In genomic region chr5:134551233-134552109, GRCm38 (mm10) we compare ENCODE assay signal across 7 mouse cellular contexts. TPM values are rescaled to one million over a fixed set of nuclear protein-coding genes. Genes with fewer than 3 reads are reported as not detected.
DNase-seq lines count a peak whose midpoint lies in the region; ATAC-seq and TF ChIP-seq lines count a peak whose summit lies in the region.

No protein-coding gene starts in this region.

- peaks cover 13% of the 10 kb centered on the region for H3K4me1 ChIP-seq in G1E (ENCODE audit: insufficient read depth, low read depth, low read length)
- H3K4me1 ChIP-seq in embryonic fibroblast, embryonic 13.5 days (ENCODE audit: control insufficient read depth, insufficient read depth, low read length): peaks cover 12% of the 10 kb centered on the region
- peaks cover 19% of the 10 kb centered on the region for H3K4me1 ChIP-seq in heart, embryonic 16.5 days (ENCODE audit: control insufficient read depth, insufficient read depth, low read length)
- peaks cover 22% of the 10 kb centered on the region for H3K4me1 ChIP-seq in lung, embryonic 14.5 days (ENCODE audit: insufficient read depth)
- peaks cover 45% of the 10 kb centered on the region for H3K4me1 ChIP-seq in olfactory bulb, adult 2 months (ENCODE audit: control insufficient read depth, insufficient read depth, low read length)

- H3K27me3 ChIP-seq in G1E (ENCODE audit: insufficient read depth, low read length): peaks cover 30% of the 10 kb centered on the region
- H3K27me3 ChIP-seq in heart, embryonic 16.5 days (ENCODE audit: control insufficient read depth, insufficient read depth, low read length): peaks cover 2% of the 10 kb centered on the region; the same call in 1 of the 2 replicates
- H3K27me3 ChIP-seq in lung, embryonic 14.5 days (ENCODE audit: insufficient read depth, low read length): no peaks in the 10 kb centered on the region

- no peaks in the 10 kb centered on the region for H3K9me3 ChIP-seq in G1E (replicated peaks)
- H3K9me3 ChIP-seq in heart, embryonic 16.5 days (replicated peaks; ENCODE audit: control insufficient read depth, low read length): no peaks in the 10 kb centered on the region
- no peaks in the 10 kb centered on the region for H3K9me3 ChIP-seq in lung, embryonic 14.5 days (ENCODE audit: low read depth, low read length)

- TF ChIP-seq POLR2A in embryonic fibroblast, embryonic 13.5 days (IDR thresholded peaks at IDR 0.05; ENCODE audit: low read depth, low read length): peak; percentile 48
- TF ChIP-seq POLR2A in olfactory bulb, adult 2 months (IDR thresholded peaks at IDR 0.05; ENCODE audit: insufficient read depth, low read depth, low read length): no peak

- H3K27ac ChIP-seq in embryonic fibroblast, embryonic 13.5 days (ENCODE audit: insufficient read depth, low read length): peak overlapping the region; percentile 98
- H3K27ac ChIP-seq in heart, embryonic 16.5 days (ENCODE audit: low read length): peak overlapping the region; percentile 93
- peak overlapping the region; percentile 96 for H3K27ac ChIP-seq in lung, embryonic 14.5 days (ENCODE audit: low read depth)
- peak overlapping the region; percentile 97 for H3K27ac ChIP-seq in olfactory bulb, adult 2 months (ENCODE audit: insufficient read depth, low read depth, low read length)

- H3K4me3 ChIP-seq in G1E (ENCODE audit: low read depth, low read length): peak overlapping the region; percentile 67
- H3K4me3 ChIP-seq in embryonic fibroblast, embryonic 13.5 days (ENCODE audit: insufficient read depth, low read length): peak overlapping the region; percentile 88
- H3K4me3 ChIP-seq in heart, embryonic 16.5 days (ENCODE audit: low read length): peak overlapping the region; percentile 89
- H3K4me3 ChIP-seq in lung, embryonic 14.5 days (ENCODE audit: low read depth, low read length): peak overlapping the region; percentile 83
- H3K4me3 ChIP-seq in olfactory bulb, adult 2 months (ENCODE audit: insufficient read depth, low read depth, low read length): peak overlapping the region; percentile 93

- TF ChIP-seq CTCF in G1E (IDR thresholded peaks at IDR 0.05; ENCODE audit: low read depth, low read length): no peak
- TF ChIP-seq CTCF in embryonic fibroblast, embryonic 13.5 days (IDR thresholded peaks at IDR 0.05; ENCODE audit: borderline replicate concordance, insufficient read depth, low read length): no peak
- no peak for TF ChIP-seq CTCF in lung, embryonic 14.5 days (IDR thresholded peaks at IDR 0.05; ENCODE audit: low read depth)
- no peak for TF ChIP-seq CTCF in olfactory bulb, adult 2 months (IDR thresholded peaks at IDR 0.05; ENCODE audit: insufficient read depth, low read depth, low read length)

- no peaks in the 10 kb centered on the region for H3K36me3 ChIP-seq in G1E (replicated peaks)
- no peaks in the 10 kb centered on the region for H3K36me3 ChIP-seq in heart, embryonic 16.5 days (ENCODE audit: control insufficient read depth, insufficient read depth)
- no peaks in the 10 kb centered on the region for H3K36me3 ChIP-seq in lung, embryonic 14.5 days (ENCODE audit: insufficient read depth)

- no peak for ATAC-seq in G1E (ENCODE audit: extremely low read depth, insufficient number of reproducible peaks, low FRiP score, poor library complexity, severe bottlenecking)
- no peak; the same call in 1 of the 2 replicates for ATAC-seq in heart, embryonic 16.5 days (replicated peaks; ENCODE audit: extremely low read depth, insufficient read depth, low FRiP score)
- peak; percentile 8; the same call in 1 of the 2 replicates for ATAC-seq in lung, embryonic 14.5 days (ENCODE audit: insufficient read depth)

- H3K4me2 ChIP-seq in heart, embryonic 16.5 days (ENCODE audit: low read depth, low read length): peak overlapping the region; percentile 84
- peak overlapping the region; percentile 77 for H3K4me2 ChIP-seq in lung, embryonic 14.5 days

- H3K9ac ChIP-seq in heart, embryonic 16.5 days (ENCODE audit: low read length): peak overlapping the region; percentile 92
- H3K9ac ChIP-seq in lung, embryonic 14.5 days: peak overlapping the region; percentile 89

- DNase-seq in G1E (ENCODE audit: low spot score): no peak
- DNase-seq in adrenal gland, postnatal 36 days: peak; percentile 35 to 59
- DNase-seq in kidney, postnatal 10 days: peak; percentile 73
- peak; percentile 63 for DNase-seq in lung, embryonic 14.5 days

- WGBS in heart, embryonic 16.5 days: 3% methylated on average over 51 of the region's 52 CpGs
- under 1% methylated on average over 52 of the region's 52 CpGs for WGBS in lung, embryonic 14.5 days
- WGBS in olfactory bulb, adult 2 months: 1% methylated on average over 52 of the region's 52 CpGs

RNA-seq across cellular contexts. Expression of gene Clip2, which starts 0.8 kb away (rescaled TPM):
- 0.53 TPM in 1 of 2 replicates, not detected in the other for total RNA-seq in G1E (2014; fragmentation: Nextera tagmentation)
- total RNA-seq in G1E (2017): 0.12 and 0.38 TPM in 2 replicates
- polyA plus RNA-seq in G1E (2012): 0.28 and 0.33 TPM in 2 replicates
- total RNA-seq in adrenal gland, postnatal 36 days (2021): 10 to 100 TPM; 15.1 to 21.0 TPM
- 20.3 and 25.6 TPM in 2 replicates for polyA plus RNA-seq in embryonic fibroblast, embryonic 13.5 days (2011; ENCODE audit: insufficient read length, low read depth, missing spikeins)
- 1.4 TPM in 2 replicates for polyA plus RNA-seq in heart, embryonic 16.5 days (2015; fragmentation: Nextera tagmentation; extraction: Ambion mirVana)
- polyA plus RNA-seq in lung, embryonic 14.5 days (2014; fragmentation: Nextera tagmentation; extraction: Ambion mirVana): 5.8 and 6.6 TPM in 2 replicates
- polyA plus RNA-seq in olfactory bulb, adult 2 months (2012; ENCODE audit: insufficient read depth, insufficient read length, low replicate concordance, missing spikeins): not detected in 2 replicates

RNA-seq across cellular contexts. Expression of gene Syna, which starts 8.5 kb away (rescaled TPM):
- total RNA-seq in G1E (2014; fragmentation: Nextera tagmentation) (not detected in 2 replicates), G1E (2017) (0.11 TPM in 1 of 2 replicates, not detected in the other)
- polyA plus RNA-seq in G1E (2012): not detected in 2 replicates
- total RNA-seq in adrenal gland, postnatal 36 days (2021): not detected
- polyA plus RNA-seq in embryonic fibroblast, embryonic 13.5 days (2011; ENCODE audit: insufficient read length, low read depth, missing spikeins): 0.40 TPM in 1 of 2 replicates, not detected in the other
- polyA plus RNA-seq in heart, embryonic 16.5 days (2015; fragmentation: Nextera tagmentation; extraction: Ambion mirVana): not detected in 2 replicates
- polyA plus RNA-seq in lung, embryonic 14.5 days (2014; fragmentation: Nextera tagmentation; extraction: Ambion mirVana): not detected in 2 replicates
- polyA plus RNA-seq in olfactory bulb, adult 2 months (2012; ENCODE audit: insufficient read depth, insufficient read length, low replicate concordance, missing spikeins): not detected in 2 replicates

RNA-seq across cellular contexts. Expression of gene Rfc2, which starts 29.7 kb away (rescaled TPM):
- 230 and 241 TPM in 2 replicates for total RNA-seq in G1E (2014; fragmentation: Nextera tagmentation)
- total RNA-seq in G1E (2017): 259 and 301 TPM in 2 replicates
- 72.9 and 85.2 TPM in 2 replicates for polyA plus RNA-seq in G1E (2012)
- 10 to 100 TPM; 48.2 to 49.4 TPM for total RNA-seq in adrenal gland, postnatal 36 days (2021)
- 64.6 and 81.8 TPM in 2 replicates for polyA plus RNA-seq in embryonic fibroblast, embryonic 13.5 days (2011; ENCODE audit: insufficient read length, low read depth, missing spikeins)
- 190 and 224 TPM in 2 replicates for polyA plus RNA-seq in heart, embryonic 16.5 days (2015; fragmentation: Nextera tagmentation; extraction: Ambion mirVana)
- 324 and 338 TPM in 2 replicates for polyA plus RNA-seq in lung, embryonic 14.5 days (2014; fragmentation: Nextera tagmentation; extraction: Ambion mirVana)
- not detected in 2 replicates for polyA plus RNA-seq in olfactory bulb, adult 2 months (2012; ENCODE audit: insufficient read depth, insufficient read length, low replicate concordance, missing spikeins)

Comparison
In these comparisons a context has a peak if more than half of its experiments do, and no peak if none do; other contexts are left out.
1. RNA of gene Rfc2, which starts 29.7 kb away (polyA plus RNA-seq): 324 to 338 TPM in lung, embryonic 14.5 days, 190 to 224 TPM in heart, embryonic 16.5 days, 72.9 to 85.2 TPM in G1E and 64.6 to 81.8 TPM in embryonic fibroblast, embryonic 13.5 days; not detected in olfactory bulb, adult 2 months; every median in the first group is over 10 times any median in the second.
2. Peak in every context shown above with its lines, with median percentiles within 50 percentile points of each other: H3K4me3 ChIP-seq and H3K27ac ChIP-seq.